Mouse (Mus musculus) myocyte (in vitro differentiated cells): ENCODE measurements around the gene Eif3i. TPM values are rescaled to one million over a fixed set of nuclear protein-coding genes. Genes with fewer than 3 reads are reported as not detected.

Experiments used
- H3K27me3 ChIP-seq: one replicate; pipeline ENCODE4 v1.6.1; 2011; ENCODE audit not compliant: control insufficient read depth, insufficient read depth, insufficient read length
- H3K36me3 ChIP-seq: one replicate; pipeline ENCODE4 v1.6.1; 2011; ENCODE audit not compliant: control insufficient read depth, insufficient read depth
- H3K4me2 ChIP-seq: one replicate; pipeline ENCODE4 v1.6.1; 2011; ENCODE audit warnings: low read depth, control low read depth
- H3K4me3 ChIP-seq: one replicate; pipeline ENCODE4 v1.5.1; 2011; ENCODE audit warnings: mild to moderate bottlenecking, control low read depth, moderate library complexity
- H3K79me2 ChIP-seq: one replicate; pipeline ENCODE4 v1.6.1; 2011; ENCODE audit not compliant: control insufficient read depth, insufficient read depth
- H3ac ChIP-seq: one replicate; pipeline ENCODE4 v1.6.1; 2011; ENCODE audit not compliant: control insufficient read depth, insufficient read length
- CEBPB ChIP-seq: IDR thresholded peaks from 2 replicates; pipeline ENCODE4 v1.6.1; 2011; ENCODE audit warnings: mild to moderate bottlenecking, moderate library complexity; ENCODE audit not compliant: poor library complexity, insufficient read depth, severe bottlenecking
- E2F4 ChIP-seq: IDR thresholded peaks from one replicate; pipeline ENCODE4 v1.6.1; 2011; ENCODE audit warnings: mild to moderate bottlenecking, control low read depth, moderate library complexity; ENCODE audit not compliant: insufficient read depth
- MAX ChIP-seq: IDR thresholded peaks from one replicate; pipeline ENCODE4 v1.6.1; 2011; ENCODE audit warnings: low read depth, mild to moderate bottlenecking, control low read depth
- MYOD1 ChIP-seq, 3 experiments: IDR thresholded peaks; one replicate each; pipeline ENCODE4 v1.6.1; 2011; ENCODE audit warnings: control low read depth in 2 of 3, low read depth in 2 of 3, mild to moderate bottlenecking in 2 of 3, moderate library complexity in 1 of 3; ENCODE audit not compliant: insufficient read length in 2 of 3, control insufficient read depth in 1 of 3
- MYOG ChIP-seq, 3 experiments: IDR thresholded peaks; one replicate each; pipeline ENCODE4 v1.6.1; 2011; ENCODE audit warnings: control low read depth in 2 of 3, low read depth in 2 of 3, mild to moderate bottlenecking in 2 of 3; ENCODE audit not compliant: insufficient read length in 2 of 3, control insufficient read depth in 1 of 3, insufficient read depth in 1 of 3
- POLR2A ChIP-seq: IDR thresholded peaks from one replicate; pipeline ENCODE4 v1.6.1; 2011; ENCODE audit warnings: low read depth, mild to moderate bottlenecking, control low read depth, moderate library complexity; ENCODE audit not compliant: insufficient read length
- POLR2AphosphoS2 ChIP-seq: IDR thresholded peaks from one replicate; pipeline ENCODE4 v1.6.1; 2011; ENCODE audit warnings: low read depth, control low read depth; ENCODE audit not compliant: insufficient read length
- REST ChIP-seq: IDR thresholded peaks from one replicate; pipeline ENCODE4 v1.6.1; 2011; ENCODE audit warnings: mild to moderate bottlenecking, control low read depth, moderate library complexity; ENCODE audit not compliant: insufficient read depth, insufficient read length
- SRF ChIP-seq: IDR thresholded peaks from one replicate; pipeline ENCODE4 v1.6.1; 2011; ENCODE audit warnings: low read depth; ENCODE audit not compliant: control insufficient read depth, insufficient read length
- TCF12 ChIP-seq: IDR thresholded peaks from one replicate; pipeline ENCODE4 v1.6.1; 2011; ENCODE audit warnings: mild to moderate bottlenecking, control low read depth; ENCODE audit not compliant: poor library complexity, insufficient read depth, severe bottlenecking
- TCF3 ChIP-seq: IDR thresholded peaks from one replicate; pipeline ENCODE4 v1.6.1; 2011; ENCODE audit warnings: low read depth, control low read depth; ENCODE audit not compliant: insufficient read length
- USF1 ChIP-seq: IDR thresholded peaks from one replicate; pipeline ENCODE4 v1.6.1; 2011; ENCODE audit warnings: low read depth, mild to moderate bottlenecking, control low read depth, moderate library complexity
- polyA plus RNA-seq: library from polyadenylated mRNA; unstranded; fragments of >200 nt; fragmentation: generic; extraction: Trizol; gene quantifications from one replicate; pipeline ENCODE4 v1.2.1, GENCODE M21; 2012; ENCODE audit warnings: missing spikeins

The Eif3i gene
- polyA plus RNA-seq, 1 experiment = 358 TPM

DNA sequence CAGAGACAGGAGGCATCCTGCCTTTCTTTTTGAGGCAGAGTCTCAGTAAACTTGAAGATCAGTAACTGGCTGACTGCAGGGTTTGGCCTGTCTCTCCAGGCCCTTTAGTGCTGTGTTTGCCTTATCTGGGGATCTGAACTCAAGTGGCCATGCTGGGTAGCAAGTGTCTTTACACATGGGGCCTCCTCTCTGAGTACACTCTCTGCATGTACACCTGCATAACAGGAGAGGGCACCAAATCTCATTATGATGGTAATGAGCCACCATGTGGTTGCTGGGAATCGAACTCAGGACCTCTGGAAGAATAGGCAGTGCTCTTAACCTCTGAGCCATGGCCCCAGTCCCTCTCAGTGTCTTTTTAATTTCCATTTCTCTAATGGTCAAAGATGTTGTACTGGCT lies 18.2 kb downstream of the Eif3i start:
- Histone ChIP-seq H3K4me3 (no peak overlapping the region), H3K36me3 (no peaks in the 10 kb centered on the region), H3ac (no peak overlapping the region), H3K27me3 (no peaks in the 10 kb centered on the region), H3K79me2 (no peaks in the 10 kb centered on the region), H3K4me2 (no peak overlapping the region)
- no peak for TF ChIP-seq POLR2A

DNA sequence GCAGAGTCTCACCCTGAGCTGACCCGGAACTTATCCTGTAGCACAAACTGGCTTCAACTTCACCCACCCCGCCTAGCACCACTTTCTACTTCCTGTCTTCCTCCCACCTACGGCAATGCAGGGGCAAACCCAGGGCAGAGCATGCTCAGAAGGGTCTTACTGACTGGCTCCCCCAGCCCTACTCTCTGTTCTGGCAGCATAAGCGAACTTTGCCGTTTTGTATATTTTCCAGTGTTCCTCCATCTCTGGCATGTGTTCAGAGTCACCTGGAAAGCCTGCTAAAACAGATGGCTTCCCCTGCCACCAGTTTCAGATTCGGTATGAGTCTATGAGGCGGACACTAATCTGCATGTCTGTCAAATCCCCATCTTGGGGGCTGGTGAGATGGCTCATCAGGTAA lies 20.1 kb downstream of the Eif3i start:
- no peaks in the 10 kb centered on the region for H3K36me3 ChIP-seq
- no peak for TF ChIP-seq REST
- no peak for TF ChIP-seq POLR2A
- no peak for TF ChIP-seq POLR2AphosphoS2
- TF ChIP-seq MYOG (IDR thresholded peaks at IDR 0.05; ENCODE audit: control insufficient read depth in 1 of 3, insufficient read depth in 1 of 3, insufficient read length in 2 of 3, low read depth in 2 of 3) = no peak
- TF ChIP-seq SRF = no peak
- TF ChIP-seq TCF12 = no peak
- no peak for TF ChIP-seq USF1
- TF ChIP-seq MAX = no peak
- no peak for TF ChIP-seq E2F4
- no peak for TF ChIP-seq MYOD1 (IDR thresholded peaks at IDR 0.05; ENCODE audit: control insufficient read depth in 1 of 3, insufficient read length in 2 of 3, low read depth in 2 of 3)
- TF ChIP-seq CEBPB = no peak
- no peak for TF ChIP-seq TCF3

DNA sequence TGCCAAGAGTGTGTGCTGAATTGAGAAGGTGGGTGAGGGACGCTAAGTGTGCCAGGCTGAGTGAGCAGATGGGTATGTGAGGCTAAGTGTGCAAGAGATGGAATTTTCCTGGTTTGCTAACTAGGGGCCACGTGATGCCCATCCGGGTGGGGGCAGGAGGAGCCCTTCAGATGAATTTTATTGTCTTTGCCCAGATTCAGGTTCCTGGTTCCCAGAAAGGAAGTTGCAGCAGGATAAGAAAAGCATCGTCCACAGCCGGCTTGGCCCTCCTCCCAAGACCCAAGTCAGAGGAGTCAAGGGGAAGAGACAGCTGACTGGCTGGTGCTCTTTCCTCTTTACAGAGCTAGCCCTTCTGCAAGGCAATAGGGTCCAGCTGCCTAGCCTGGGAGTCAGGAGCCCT lies 22.0 kb downstream of the Eif3i start, which contains the start of gene Fam167b:
TSS of gene Fam167b (minus strand) at position 84 of the 400 bp plus-strand sequence.
- no peak within 1 kb of the TSS for H3ac ChIP-seq
- H3K27me3 ChIP-seq = no peaks in the 10 kb centered on the region
- TF ChIP-seq MAX (no peak), POLR2AphosphoS2 (no peak), CEBPB (no peak), E2F4 (no peak), TCF3 (no peak), REST (no peak), TCF12 (no peak), MYOD1 (IDR thresholded peaks at IDR 0.05; ENCODE audit: control insufficient read depth in 1 of 3, insufficient read length in 2 of 3, low read depth in 2 of 3) (no peak), SRF (no peak), MYOG (IDR thresholded peaks at IDR 0.05; ENCODE audit: control insufficient read depth in 1 of 3, insufficient read depth in 1 of 3, insufficient read length in 2 of 3, low read depth in 2 of 3) (no peak), POLR2A (no peak), USF1 (no peak)
- no peaks in the 10 kb centered on the region for H3K36me3 ChIP-seq
- H3K79me2 ChIP-seq = no peaks in the 10 kb centered on the region
- no peak within 1 kb of the TSS for H3K4me3 ChIP-seq
- no peak within 1 kb of the TSS for H3K4me2 ChIP-seq

More for the DNA sequence above, 20.1 kb downstream of the Eif3i start:
- Histone ChIP-seq H3K27me3 (no peaks in the 10 kb centered on the region), H3K4me2 (no peak overlapping the region), H3ac (no peak overlapping the region), H3K4me3 (no peak overlapping the region), H3K79me2 (no peaks in the 10 kb centered on the region)

DNA sequence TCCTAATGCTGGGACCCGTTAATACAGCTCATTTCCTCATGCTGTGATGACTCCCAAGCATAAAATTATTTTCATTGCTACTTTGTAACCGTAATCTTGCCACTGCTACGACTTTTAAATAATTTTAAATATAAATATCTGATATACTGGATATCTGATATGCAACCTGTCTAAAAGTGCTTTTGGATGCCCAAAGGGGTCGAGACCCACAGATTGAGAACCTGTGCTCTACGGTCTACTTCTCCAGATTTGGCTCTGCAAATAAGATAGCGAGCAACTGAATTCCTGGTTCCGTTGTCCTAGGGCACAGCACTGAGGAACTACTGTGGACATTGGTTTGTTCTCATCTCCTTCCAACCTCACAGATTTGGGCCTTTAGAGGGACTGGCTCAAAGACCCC lies 22.8 kb downstream of the Eif3i start:
- H3K27me3 ChIP-seq = no peaks in the 10 kb centered on the region
- no peaks in the 10 kb centered on the region for H3K36me3 ChIP-seq
- H3ac ChIP-seq = no peak overlapping the region
- TF ChIP-seq SRF = no peak
- no peak overlapping the region for H3K4me3 ChIP-seq
- no peak overlapping the region for H3K4me2 ChIP-seq
- H3K79me2 ChIP-seq = no peaks in the 10 kb centered on the region

DNA sequence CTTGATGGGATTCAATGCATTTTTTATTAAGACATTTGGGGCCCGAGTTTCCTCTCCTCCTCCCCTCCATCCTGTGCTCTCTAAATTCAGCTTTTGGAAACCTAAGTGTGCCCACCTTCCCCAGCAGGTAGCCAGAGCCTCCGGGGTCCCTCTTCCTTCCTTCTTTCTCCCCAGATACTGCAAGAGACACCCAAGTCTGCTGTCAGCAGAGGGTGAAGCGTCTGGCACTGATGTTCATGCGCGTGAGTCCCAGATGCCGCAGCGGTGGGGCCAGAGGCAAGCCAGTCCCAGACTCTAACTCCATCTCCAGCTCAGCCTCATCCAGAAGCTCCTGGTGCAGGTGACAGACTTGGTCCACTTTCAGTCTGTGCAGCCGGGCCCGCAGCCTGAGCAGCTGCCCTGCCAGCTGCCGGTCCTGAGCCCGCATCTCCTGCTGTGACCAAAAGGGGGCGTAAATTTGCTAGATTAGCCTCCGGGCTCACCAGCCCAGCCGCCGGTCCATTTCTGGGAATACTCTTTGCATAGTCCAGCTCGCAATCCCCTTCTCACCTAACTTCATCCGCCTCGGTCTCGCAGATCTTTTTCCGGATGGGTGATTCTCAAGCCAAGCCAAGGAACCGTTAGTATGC lies 23.5 kb downstream of the Eif3i start:
- Histone ChIP-seq H3K36me3 (no peaks in the 10 kb centered on the region), H3K27me3 (no peaks in the 10 kb centered on the region), H3ac (no peak overlapping the region), H3K4me2 (no peak overlapping the region), H3K4me3 (no peak overlapping the region), H3K79me2 (no peaks in the 10 kb centered on the region)
- TF ChIP-seq POLR2AphosphoS2 (no peak), MYOG (IDR thresholded peaks at IDR 0.05; ENCODE audit: control insufficient read depth in 1 of 3, insufficient read depth in 1 of 3, insufficient read length in 2 of 3, low read depth in 2 of 3) (peak in 2 of 3 experiments; percentile 63 to 68), MYOD1 (IDR thresholded peaks at IDR 0.05; ENCODE audit: control insufficient read depth in 1 of 3, insufficient read length in 2 of 3, low read depth in 2 of 3) (peak in 2 of 3 experiments; percentile 22 to 53), POLR2A (no peak)
